Mouse (Mus musculus) megakaryocyte, adult 5-6 weeks (primary cell): ENCODE results near the gene Fezf1. TPM values are rescaled to one million over a fixed set of nuclear protein-coding genes. Genes with fewer than 3 reads are reported as not detected.

Experiments
- ATAC-seq: 2 replicates; pipeline ENCODE4 v1.8.0; 2016; ENCODE audit warnings: mild to moderate bottlenecking, inconsistent platforms; ENCODE audit not compliant: poor library complexity, severe bottlenecking
- total RNA-seq, 2 experiments: library from RNA; stranded (forward) in 1 of 2; stranded (reverse) in 1 of 2; fragments of 153-499, 151-499 nt in 1 of 2; fragments of 221-1000, 200-1000 nt in 1 of 2; gene quantifications; 2 replicates each; pipeline versions ENCODE4 v1.2.3 to v1.2.4; 2015 to 2017

The Fezf1 gene
- total RNA-seq, 2 experiments from 2014 or later, result not detected

- no peak for ATAC-seq
These were observed 450 bp downstream of the Fezf1 start for GRCm38 (mm10) chr6:23247512-23248312.

- no peak for ATAC-seq
These were observed 1.2 kb downstream of the Fezf1 start for GRCm38 (mm10) chr6:23246790-23247511.

DNA sequence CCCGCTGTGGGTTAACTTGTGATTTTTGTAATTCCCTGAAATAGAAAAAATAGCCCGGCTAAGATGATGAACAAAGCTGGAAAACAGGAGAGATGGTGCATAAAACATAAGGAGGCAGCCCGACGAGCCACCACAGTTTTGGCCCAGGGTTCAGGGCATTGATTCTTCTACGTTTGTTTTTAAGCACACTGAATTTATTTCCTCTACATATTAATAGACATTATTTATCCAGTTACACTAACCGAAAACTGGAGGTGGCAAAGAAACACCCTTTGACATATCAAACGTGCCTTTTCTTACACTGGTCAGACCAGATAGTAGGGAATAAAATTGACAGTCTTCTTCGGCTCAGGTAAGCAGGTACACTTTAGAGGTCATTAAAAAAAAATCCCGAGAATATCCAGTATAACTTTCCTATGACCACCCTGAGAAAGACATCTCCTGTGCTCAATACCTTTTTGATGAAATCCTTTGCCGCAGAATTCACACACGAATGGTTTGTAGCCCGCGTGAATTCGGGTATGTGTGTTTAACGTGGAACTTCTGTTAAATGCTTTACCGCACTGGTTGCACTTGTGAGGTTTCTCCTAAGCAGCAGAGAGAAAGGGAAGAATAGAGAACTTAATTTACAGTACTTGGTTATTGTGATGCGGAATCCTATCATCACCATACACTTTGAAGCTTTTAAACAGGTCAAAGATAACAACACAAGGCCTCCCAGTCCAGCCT, 1.9 kb downstream of the Fezf1 start:
- ATAC-seq, result no peak

- ATAC-seq, result no peak
These were observed 2.6 kb downstream of the Fezf1 start for GRCm38 (mm10) chr6:23245545-23246011.

DNA sequence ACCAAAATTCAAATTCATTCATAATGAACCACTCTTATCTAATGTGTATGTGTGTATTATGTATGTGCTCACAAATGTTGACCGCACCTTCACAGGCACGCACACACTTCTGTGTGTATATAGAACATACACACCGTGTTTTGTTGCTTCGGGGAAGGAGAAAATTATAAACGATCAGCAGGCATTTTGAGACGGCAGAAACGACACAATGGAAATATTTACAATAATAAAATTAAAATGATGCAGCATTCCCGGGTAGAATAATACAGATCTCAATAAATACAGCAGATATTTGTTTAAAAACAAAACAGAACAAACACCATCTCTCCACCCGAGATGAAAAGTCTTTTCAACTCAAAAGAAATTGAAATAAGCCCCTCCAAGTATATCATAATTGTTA, 3.0 kb downstream of the Fezf1 start:
- ATAC-seq, result no peak

DNA sequence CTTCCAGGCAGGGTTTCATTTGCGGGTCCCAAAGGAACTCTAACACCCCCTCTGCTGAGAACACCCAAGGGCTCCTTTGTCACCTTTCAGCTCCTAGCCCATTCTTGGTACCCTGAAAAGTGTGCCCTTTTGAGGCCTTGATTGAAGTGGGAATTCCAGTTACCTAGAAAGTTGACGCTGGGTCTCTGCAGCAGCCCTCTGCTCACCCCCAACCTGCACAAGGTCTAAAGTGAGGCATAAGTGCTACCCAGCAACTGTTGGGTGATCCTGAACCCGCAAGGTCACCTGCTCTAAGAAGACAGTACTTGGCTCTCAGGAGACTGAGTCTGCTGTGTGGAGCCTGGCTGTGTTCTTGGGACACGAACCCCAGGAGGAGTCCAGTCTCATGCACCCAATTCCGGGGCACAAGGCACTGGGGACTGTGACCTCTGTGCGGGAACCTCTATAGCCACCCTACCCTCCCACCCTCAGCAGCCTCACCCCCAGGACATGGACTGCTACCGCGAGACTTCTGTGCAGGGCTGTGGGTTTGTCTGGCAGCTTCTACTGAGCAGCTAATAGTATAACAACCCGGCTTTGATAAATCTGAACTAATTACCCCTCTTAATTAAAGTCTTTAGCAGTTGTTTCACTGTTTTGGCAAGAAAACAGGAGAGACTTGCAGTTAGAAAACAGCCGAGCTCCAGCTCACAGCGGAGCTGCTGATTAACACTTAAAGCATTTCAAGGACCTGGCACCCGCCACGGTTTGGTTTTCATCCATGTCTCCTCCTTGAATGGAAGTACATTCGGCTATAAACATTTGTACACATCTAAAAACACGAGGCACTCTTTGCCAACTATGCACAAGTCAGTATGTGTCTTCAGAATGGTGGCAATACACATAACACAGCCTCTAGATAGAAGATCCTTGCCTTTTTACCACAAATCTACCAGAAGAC, 4.1 kb downstream of the Fezf1 start:
- ATAC-seq, result no peak

DNA sequence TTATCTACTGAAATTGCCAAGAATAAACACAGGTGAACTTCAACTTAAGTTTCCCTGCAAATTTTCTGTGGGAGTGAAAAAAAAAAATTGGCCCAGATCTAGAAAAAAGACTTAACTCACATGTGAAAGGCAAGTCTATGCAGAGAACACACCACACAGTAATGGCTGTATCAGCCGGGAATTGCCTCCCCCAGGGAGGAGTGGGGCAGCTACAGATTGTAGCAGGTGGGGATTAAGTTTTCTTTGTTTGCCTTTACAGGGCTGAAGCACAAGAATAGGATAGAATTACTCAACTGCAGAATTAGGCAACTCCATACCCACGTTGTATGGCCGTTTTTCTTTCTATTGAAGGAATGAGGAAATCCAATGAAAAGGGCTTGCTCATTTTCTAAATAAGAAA, 36.7 kb downstream of the Fezf1 start:
- no peak for ATAC-seq

DNA sequence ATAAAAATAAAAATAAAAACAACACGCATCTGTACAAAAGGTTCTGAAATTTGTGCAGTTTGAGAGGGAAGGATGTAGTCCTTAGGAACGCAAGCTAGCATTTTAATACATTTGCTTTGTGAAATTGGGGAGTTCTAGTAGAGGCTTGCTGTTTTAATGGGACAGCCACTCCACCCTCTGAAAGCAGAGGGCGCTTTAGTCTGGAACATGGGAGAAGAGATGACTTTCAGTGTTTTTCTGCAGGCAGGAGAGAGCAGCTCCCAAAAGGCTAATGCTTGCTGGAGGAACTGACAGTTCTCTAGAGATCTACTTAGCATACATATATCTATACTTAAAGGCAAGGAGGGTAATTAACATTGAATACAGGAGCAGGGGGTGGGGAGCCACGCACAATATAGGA, 40.4 kb downstream of the Fezf1 start:
- ATAC-seq, result no peak

GRCm38 (mm10) chr6:23202630-23203029, 45.5 kb downstream of the Fezf1 start:
- no peak for ATAC-seq

Other genes starting within 250 kb of the Fezf1 start
- not detected in 2 replicates for gene Aass, start 115.4 kb downstream of the Fezf1 start, total RNA-seq (2015)
- not detected in 2 replicates for gene Aass, start 115.4 kb downstream of the Fezf1 start, total RNA-seq (2017)